Mouse (Mus musculus) T-cell, adult 2 months (primary cell): ENCODE measurements around the gene Thyn1.

ENCODE experiments used
- DNase-seq: peaks from one replicate; pipeline ENCODE4 v3.0.0; 2022; ENCODE audit warnings: low spot score

Gene Thyn1

DNA sequence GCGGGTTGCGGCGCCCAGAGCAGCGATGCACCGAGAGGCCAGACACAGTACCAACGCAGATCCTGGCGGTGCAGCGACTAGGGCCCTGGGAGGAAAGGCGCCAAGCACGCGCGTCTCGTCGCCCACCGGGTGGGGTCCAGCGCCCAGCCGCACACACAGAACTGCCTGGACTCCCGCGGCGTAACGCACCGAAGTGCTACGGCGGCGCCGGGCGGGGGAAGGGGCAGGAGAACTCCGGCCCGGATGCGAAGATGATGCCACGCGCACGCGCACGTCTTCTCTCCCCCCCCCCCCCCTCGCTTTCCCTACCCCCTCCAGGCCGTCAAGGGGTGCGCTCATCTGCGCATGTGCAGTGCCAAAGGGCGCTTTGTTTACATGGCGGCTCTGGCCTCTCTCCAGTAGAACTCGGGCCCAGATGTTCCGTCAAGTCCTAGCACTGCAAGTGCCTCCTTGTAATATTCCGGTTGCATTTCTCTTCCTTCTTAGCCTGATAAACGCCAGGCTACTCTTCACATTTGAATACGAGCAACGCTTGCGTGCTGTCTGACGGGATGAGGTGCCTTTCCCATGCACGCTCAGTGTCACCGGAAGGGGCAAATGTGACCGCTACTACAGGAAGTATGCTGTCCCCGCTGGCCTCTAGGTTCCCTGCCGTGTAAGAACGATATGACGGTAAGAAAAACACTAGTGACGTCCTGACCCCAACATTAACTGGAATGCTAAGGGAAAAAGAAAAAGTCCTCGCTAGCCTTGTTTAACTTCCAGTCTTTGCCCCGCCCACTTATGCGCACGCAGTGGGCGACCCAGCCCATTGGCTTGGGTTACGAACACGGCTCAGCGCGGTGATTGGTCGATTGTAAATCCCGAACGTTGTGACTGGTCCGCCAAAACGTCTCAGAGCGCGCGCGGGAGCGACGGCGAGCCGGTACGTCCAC, 30.6 kb downstream of the Thyn1 start, which contains the start of the genes Vps26b and Ncapd3:
Gene Vps26b (minus strand): TSS at position 238 of the 935 bp plus-strand sequence.
Gene Ncapd3 (plus strand): TSS at position 348 of the 935 bp plus-strand sequence.
- DNase-seq = peak; percentile 94

DNA sequence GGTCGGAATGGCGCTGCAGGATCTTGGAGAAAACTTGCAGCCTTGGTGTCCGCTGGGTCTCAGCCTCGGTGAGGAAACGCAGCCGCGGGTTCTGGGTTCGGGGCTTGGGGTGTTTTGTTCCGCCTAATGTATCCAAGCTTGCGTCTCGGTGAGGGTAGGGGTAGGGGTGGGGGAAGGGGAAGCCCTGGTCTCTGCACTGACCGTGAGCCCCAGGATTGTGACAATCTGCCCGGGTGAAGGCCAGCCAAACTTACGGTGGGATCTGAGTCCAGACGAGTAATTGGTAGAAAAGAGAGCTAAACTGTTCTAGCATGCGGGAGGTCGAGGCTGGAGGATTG, 31.2 kb downstream of the Thyn1 start:
- DNase-seq = no peak

- DNase-seq = peak; percentile 13
Measured at GRCm38 (mm10) chr9:27043892-27044291, 44.4 kb downstream of the Thyn1 start.

DNA sequence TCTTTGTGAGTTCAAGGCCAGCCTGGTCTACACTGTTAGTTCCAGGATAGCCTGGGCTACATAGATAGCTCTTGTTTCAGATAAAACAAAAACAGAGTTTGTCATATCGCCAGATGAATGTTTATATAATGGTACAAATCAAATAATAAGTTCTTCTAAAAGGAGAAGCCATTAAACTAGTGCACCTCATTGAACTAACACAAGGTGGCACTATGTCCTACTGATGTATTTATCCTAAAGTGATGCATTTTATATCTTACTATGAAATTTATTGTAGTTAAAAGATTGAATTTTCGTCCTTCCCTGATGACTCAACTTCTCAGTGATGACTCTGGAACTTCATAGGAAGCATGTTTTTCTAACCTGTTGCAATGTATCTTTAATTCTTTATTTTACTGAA, 50.0 kb downstream of the Thyn1 start:
- DNase-seq = no peak
